Mouse (Mus musculus) MEL (cell line): ENCODE measurements around the gene Polr2h. TPM values are rescaled to one million over a fixed set of nuclear protein-coding genes. Genes with fewer than 3 reads are reported as not detected.

Source experiments
- DNase-seq: peaks from one replicate; pipeline ENCODE4 v3.0.0; 2011; ENCODE audit warnings: low read depth, low spot score
- H3K27ac ChIP-seq: 2 replicates; pipeline ENCODE4 v1.5.1; 2012; ENCODE audit warnings: low read depth, mild to moderate bottlenecking, control low read depth, low read length, moderate library complexity; ENCODE audit not compliant: control insufficient read depth
- H3K27me3 ChIP-seq, 2 experiments: fragments of 150-350 bp in 1 of 2; sonication (generic) in 1 of 2; 2 replicates each; pipeline ENCODE4 v1.6.1; 2012; ENCODE audit warnings: low read length in 2 of 2, mild to moderate bottlenecking in 2 of 2, improper control_type of control experiment in 1 of 2, moderate library complexity in 1 of 2; ENCODE audit not compliant: insufficient read depth in 2 of 2, control insufficient read depth in 1 of 2
- H3K36me3 ChIP-seq, 2 experiments: 2 replicates each; pipeline ENCODE4 v1.6.1; 2012 to 2014; ENCODE audit warnings: low read length in 2 of 2, improper control_type of control experiment in 1 of 2, inconsistent platforms in 1 of 2, mild to moderate bottlenecking in 1 of 2; ENCODE audit not compliant: insufficient read depth in 2 of 2, control insufficient read depth in 1 of 2
- H3K4me1 ChIP-seq, 2 experiments: fragments of 150-350 bp in 1 of 2; sonication (generic) in 1 of 2; 2 replicates each; pipeline ENCODE4 v1.6.1; 2012; ENCODE audit warnings: low read length in 2 of 2, improper control_type of control experiment in 1 of 2, mild to moderate bottlenecking in 1 of 2; ENCODE audit not compliant: insufficient read depth in 2 of 2, control insufficient read depth in 1 of 2
- H3K4me3 ChIP-seq, 2 experiments: fragments of 150-350 bp in 1 of 2; sonication (generic) in 1 of 2; 2 replicates each; pipeline ENCODE4 v1.5.1; 2012; ENCODE audit warnings: low read depth in 2 of 2, low read length in 2 of 2, mild to moderate bottlenecking in 2 of 2, moderate library complexity in 2 of 2, control low read depth in 1 of 2, improper control_type of control experiment in 1 of 2; ENCODE audit not compliant: control insufficient read depth in 1 of 2, insufficient read depth in 1 of 2
- H3K79me2 ChIP-seq: 2 replicates; pipeline ENCODE4 v1.6.1; 2012; ENCODE audit warnings: mild to moderate bottlenecking, low read length, moderate library complexity; ENCODE audit not compliant: control insufficient read depth, poor library complexity, insufficient read depth
- H3K9ac ChIP-seq: 2 replicates; pipeline ENCODE4 v1.6.1; 2012; ENCODE audit warnings: low read depth, mild to moderate bottlenecking, control low read depth, low read length, moderate library complexity; ENCODE audit not compliant: control insufficient read depth, poor library complexity, severe bottlenecking
- H3K9me3 ChIP-seq: fragments of 150-350 bp; sonication (generic); replicated peaks from 2 replicates; pipeline ENCODE4 v1.6.1; 2012; ENCODE audit warnings: mild to moderate bottlenecking, low read length, improper control_type of control experiment, moderate library complexity; ENCODE audit not compliant: insufficient read depth
- CHD1 ChIP-seq: IDR thresholded peaks from 2 replicates; pipeline ENCODE4 v1.6.1; 2012; ENCODE audit warnings: low read depth, mild to moderate bottlenecking, inconsistent platforms, low read length, improper control_type of control experiment
- CTCF ChIP-seq, 3 experiments: IDR thresholded peaks in 2 of 3; conservative IDR thresholded peaks in 1 of 3; 2 replicates each; pipeline ENCODE4 v1.5.1; 2011 to 2012; ENCODE audit warnings: low read length in 3 of 3, low read depth in 2 of 3, mild to moderate bottlenecking in 2 of 3, improper control_type of control experiment in 1 of 3, inconsistent platforms in 1 of 3, mixed read lengths in 1 of 3, moderate library complexity in 1 of 3; ENCODE audit not compliant: control insufficient read depth in 1 of 3, insufficient read depth in 1 of 3, poor library complexity in 1 of 3, severe bottlenecking in 1 of 3
- E2F4 ChIP-seq: IDR thresholded peaks from 2 replicates; pipeline ENCODE4 v1.6.1; 2011; ENCODE audit warnings: low read depth, low read length, improper control_type of control experiment, borderline replicate concordance
- ELF1 ChIP-seq: IDR thresholded peaks from 2 replicates; pipeline ENCODE4 v1.6.1; 2014; ENCODE audit warnings: low read depth, mild to moderate bottlenecking, inconsistent platforms, low read length, improper control_type of control experiment, moderate library complexity
- EP300 ChIP-seq, 2 experiments: IDR thresholded peaks; 2 replicates each; pipeline ENCODE4 v1.6.1; 2011; ENCODE audit warnings: improper control_type of control experiment in 2 of 2, low read length in 2 of 2, low read depth in 1 of 2, mild to moderate bottlenecking in 1 of 2
- ETS1 ChIP-seq: IDR thresholded peaks from 2 replicates; pipeline ENCODE4 v1.6.1; 2012; ENCODE audit warnings: low read depth, mild to moderate bottlenecking, inconsistent platforms, low read length, improper control_type of control experiment, moderate library complexity
- GABPA ChIP-seq: IDR thresholded peaks from 2 replicates; pipeline ENCODE4 v1.6.1; 2012; ENCODE audit warnings: low read depth, mild to moderate bottlenecking, inconsistent platforms, low read length, improper control_type of control experiment, moderate library complexity
- GATA1 ChIP-seq: IDR thresholded peaks from 2 replicates; pipeline ENCODE4 v1.6.1; 2011; ENCODE audit warnings: low read depth, low read length, improper control_type of control experiment
- HCFC1 ChIP-seq: IDR thresholded peaks from 2 replicates; pipeline ENCODE4 v1.6.1; 2012; ENCODE audit warnings: low read depth, mild to moderate bottlenecking, inconsistent platforms, low read length, improper control_type of control experiment, moderate library complexity
- KAT2A ChIP-seq: conservative IDR thresholded peaks from 2 replicates; pipeline ENCODE4 v1.6.1; 2012; ENCODE audit warnings: low read depth, low read length, improper control_type of control experiment, inconsistent platforms
- MAFK ChIP-seq: IDR thresholded peaks from 2 replicates; pipeline ENCODE4 v1.6.1; 2011; ENCODE audit warnings: low read depth, mild to moderate bottlenecking, low read length, improper control_type of control experiment, borderline replicate concordance
- MAX ChIP-seq: IDR thresholded peaks from 2 replicates; pipeline ENCODE4 v1.6.1; 2011; ENCODE audit warnings: low read length, improper control_type of control experiment
- MAZ ChIP-seq: IDR thresholded peaks from 2 replicates; pipeline ENCODE4 v1.6.1; 2012; ENCODE audit warnings: low read depth, mild to moderate bottlenecking, inconsistent platforms, low read length, improper control_type of control experiment
- MEF2A ChIP-seq: IDR thresholded peaks from 2 replicates; pipeline ENCODE4 v1.6.1; 2014; ENCODE audit warnings: low read depth, mild to moderate bottlenecking, inconsistent platforms, low read length, improper control_type of control experiment; ENCODE audit not compliant: poor library complexity, insufficient replicate concordance, severe bottlenecking; ENCODE audit errors: extremely low read depth
- MYB ChIP-seq: IDR thresholded peaks from 2 replicates; pipeline ENCODE4 v1.6.1; 2011; ENCODE audit warnings: mild to moderate bottlenecking, low read depth, low read length, improper control_type of control experiment
- MYC ChIP-seq: IDR thresholded peaks from 2 replicates; pipeline ENCODE4 v1.6.1; 2011; ENCODE audit warnings: low read depth, mild to moderate bottlenecking, low read length, improper control_type of control experiment, moderate library complexity
- NRF1 ChIP-seq: IDR thresholded peaks from 2 replicates; pipeline ENCODE4 v1.6.1; 2014; ENCODE audit warnings: low read depth, mild to moderate bottlenecking, inconsistent platforms, low read length, improper control_type of control experiment, moderate library complexity; ENCODE audit not compliant: poor library complexity, insufficient read depth, severe bottlenecking
- POLR2A ChIP-seq, 2 experiments: IDR thresholded peaks; 2 replicates each; pipeline ENCODE4 v1.6.1; 2011 to 2012; ENCODE audit warnings: low read length in 2 of 2, mild to moderate bottlenecking in 2 of 2, control low read depth in 1 of 2, improper control_type of control experiment in 1 of 2, low read depth in 1 of 2, moderate library complexity in 1 of 2; ENCODE audit not compliant: control insufficient read depth in 1 of 2, insufficient read depth in 1 of 2, poor library complexity in 1 of 2
- POLR2AphosphoS5 ChIP-seq: IDR thresholded peaks from 2 replicates; pipeline ENCODE4 v1.6.1; 2012; ENCODE audit warnings: low read depth, borderline replicate concordance, mild to moderate bottlenecking, inconsistent platforms, low read length, moderate library complexity, mixed read lengths
- RAD21 ChIP-seq: IDR thresholded peaks from 2 replicates; pipeline ENCODE4 v1.6.1; 2011; ENCODE audit warnings: mild to moderate bottlenecking, low read depth, low read length, improper control_type of control experiment
- RCOR1 ChIP-seq: IDR thresholded peaks from 2 replicates; pipeline ENCODE4 v1.6.1; 2012; ENCODE audit warnings: low read depth, mild to moderate bottlenecking, inconsistent platforms, low read length, improper control_type of control experiment
- TAL1 ChIP-seq: IDR thresholded peaks from 2 replicates; pipeline ENCODE4 v1.6.1; 2012; ENCODE audit warnings: mild to moderate bottlenecking, inconsistent platforms, low read length, moderate library complexity, mixed read lengths
- TBP ChIP-seq: IDR thresholded peaks from 2 replicates; pipeline ENCODE4 v1.8.0; 2011; ENCODE audit warnings: low read depth, low read length, improper control_type of control experiment
- UBTF ChIP-seq: IDR thresholded peaks from 2 replicates; pipeline ENCODE4 v1.6.1; 2012; ENCODE audit warnings: low read depth, mild to moderate bottlenecking, inconsistent platforms, low read length, improper control_type of control experiment, moderate library complexity, borderline replicate concordance; ENCODE audit not compliant: insufficient read depth
- USF1 ChIP-seq: IDR thresholded peaks from 2 replicates; pipeline ENCODE4 v1.6.1; 2014; ENCODE audit warnings: low read depth, mild to moderate bottlenecking, inconsistent platforms, low read length, improper control_type of control experiment, moderate library complexity
- USF2 ChIP-seq, 2 experiments: IDR thresholded peaks; 2 replicates each; pipeline ENCODE4 v1.6.1; 2011 to 2012; ENCODE audit warnings: improper control_type of control experiment in 2 of 2, low read length in 2 of 2, borderline replicate concordance in 1 of 2, inconsistent platforms in 1 of 2, low read depth in 1 of 2, mild to moderate bottlenecking in 1 of 2; ENCODE audit not compliant: insufficient read depth in 1 of 2
- ZKSCAN1 ChIP-seq: IDR thresholded peaks from 2 replicates; pipeline ENCODE4 v1.6.1; 2012; ENCODE audit warnings: low read depth, mild to moderate bottlenecking, inconsistent platforms, low read length, improper control_type of control experiment, moderate library complexity
- ZMIZ1 ChIP-seq: IDR thresholded peaks from 2 replicates; pipeline ENCODE4 v1.6.1; 2012; ENCODE audit warnings: low read depth, mild to moderate bottlenecking, inconsistent platforms, low read length, improper control_type of control experiment, moderate library complexity
- ZNF384 ChIP-seq: IDR thresholded peaks from 2 replicates; pipeline ENCODE4 v1.6.1; 2012; ENCODE audit warnings: low read depth, mild to moderate bottlenecking, inconsistent platforms, low read length, improper control_type of control experiment
- polyA plus RNA-seq, 2 experiments: library from polyadenylated mRNA; stranded (reverse) in 1 of 2; unstranded in 1 of 2; fragments of >175 nt in 1 of 2; fragments of >200 nt in 1 of 2; gene quantifications; 2 replicates each; pipeline versions ENCODE4 v1.2.1 to v1.2.4; 2012; ENCODE audit warnings: low replicate concordance in 2 of 2, low read depth in 1 of 2; ENCODE audit not compliant: insufficient read length in 2 of 2, insufficient read depth in 1 of 2, missing spikeins in 1 of 2
- total RNA-seq: library from RNA; depleted of rRNA; stranded (reverse); fragments of 300-350 nt; gene quantifications from 2 replicates; pipeline ENCODE4 v1.2.3, GENCODE M21; 2012

Gene Polr2h
- total and polyA plus RNA-seq, 3 experiments: 95.4 to 180 TPM; not detected in 1

GRCm38 (mm10) chr16:20670291-20670690, 47.2 kb upstream of the Polr2h start:
- H3K79me2 ChIP-seq: peaks cover 27% of the 10 kb centered on the region
- H3K36me3 ChIP-seq: peaks cover 4 to 11% of the 10 kb centered on the region in 2 experiments
- no peak overlapping the region for H3K4me3 ChIP-seq
- no peak overlapping the region for H3K27ac ChIP-seq
- H3K9ac ChIP-seq: no peak overlapping the region
- H3K4me1 ChIP-seq: peaks cover 6 to 12% of the 10 kb centered on the region in 2 experiments; a peak in 3 of 4 replicates
- TF ChIP-seq E2F4 (no peak), MEF2A (no peak), TAL1 (no peak), TBP (no peak), CHD1 (no peak), MYC (no peak), RCOR1 (no peak), ZNF384 (no peak), GABPA (no peak), ELF1 (no peak), USF1 (no peak), POLR2AphosphoS5 (no peak), ETS1 (no peak), HCFC1 (no peak), USF2 (IDR thresholded peaks at IDR 0.05; ENCODE audit: borderline replicate concordance in 1 of 2, insufficient read depth in 1 of 2, low read depth in 1 of 2, low read length in 2 of 2) (no peak), EP300 (IDR thresholded peaks at IDR 0.05; ENCODE audit: low read depth in 1 of 2, low read length in 2 of 2) (no peak), GATA1 (no peak), ZKSCAN1 (no peak)
- H3K9me3 ChIP-seq: no peaks in the 10 kb centered on the region
- no peaks in the 10 kb centered on the region for H3K27me3 ChIP-seq
- DNase-seq: no peak

GRCm38 (mm10) chr16:20671886-20672285, 45.6 kb upstream of the Polr2h start:
- Histone ChIP-seq H3K79me2 (peaks cover 39% of the 10 kb centered on the region), H3K9ac (peak overlapping the region; percentile 72), H3K36me3 (peaks cover 17 to 26% of the 10 kb centered on the region in 2 experiments), H3K27me3 (no peaks in the 10 kb centered on the region), H3K4me1 (peaks cover 8 to 16% of the 10 kb centered on the region in 2 experiments), H3K27ac (peak overlapping the region; percentile 71), H3K4me3 (peak overlapping the region; percentile 63 to 87), H3K9me3 (no peaks in the 10 kb centered on the region)
- DNase-seq: peak; percentile 83
- TF ChIP-seq E2F4 (no peak), MYB (no peak), UBTF (no peak), POLR2A (IDR thresholded peaks at IDR 0.05; ENCODE audit: control insufficient read depth in 1 of 2, insufficient read depth in 1 of 2, low read depth in 1 of 2, low read length in 2 of 2, poor library complexity in 1 of 2) (no peak; a peak in 1 of 4 replicates), TAL1 (no peak), MAX (no peak), POLR2AphosphoS5 (no peak), MEF2A (no peak), MAZ (no peak; the same call in 1 of the 2 replicates), RAD21 (no peak), MAFK (no peak), RCOR1 (peak; percentile 46; the same call in 1 of the 2 replicates), ETS1 (peak; percentile 37; the same call in 1 of the 2 replicates), ZMIZ1 (peak; percentile 41; the same call in 1 of the 2 replicates), CTCF (IDR thresholded peaks at IDR 0.05 in 2 of 3, conservative IDR thresholded peaks at IDR 0.05 in 1 of 3; ENCODE audit: control insufficient read depth in 1 of 3, insufficient read depth in 1 of 3, low read depth in 2 of 3, low read length in 3 of 3, poor library complexity in 1 of 3, severe bottlenecking in 1 of 3) (peak in 1 of 3 experiments; percentile 14; a peak in 1 of 6 replicates), EP300 (IDR thresholded peaks at IDR 0.05; ENCODE audit: low read depth in 1 of 2, low read length in 2 of 2) (no peak), CHD1 (no peak), NRF1 (no peak), KAT2A (no peak), TBP (no peak; the same call in 1 of the 2 replicates)
